Comparison of ENCODE assay signal across 19 mouse cellular contexts in the genomic region with DNA sequence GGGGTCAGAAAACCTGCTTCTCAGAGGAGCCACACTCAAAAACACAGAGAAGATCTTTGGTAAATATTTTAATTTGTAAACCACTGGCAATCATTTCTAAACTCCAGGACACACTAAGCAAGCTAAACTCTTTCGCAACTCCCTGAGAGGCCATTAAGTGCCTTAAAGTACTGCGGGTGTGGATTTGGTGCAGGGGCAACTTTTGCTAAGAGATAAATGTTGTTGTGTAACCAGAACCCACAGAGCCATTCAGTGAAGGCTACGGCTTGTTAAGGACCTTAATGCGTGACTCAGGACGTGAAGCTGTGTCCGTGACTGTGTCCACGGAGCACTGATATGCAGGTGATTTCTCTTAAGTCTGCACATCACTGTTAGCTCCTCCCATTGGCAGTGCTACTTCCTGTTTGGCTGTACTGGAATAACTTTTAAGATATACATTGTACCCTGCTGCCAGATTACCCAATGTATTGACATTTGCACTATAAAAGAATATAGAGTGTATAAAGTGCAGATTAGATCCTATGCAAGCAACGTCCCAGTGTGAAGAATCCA. TPM values are rescaled to one million over a fixed set of nuclear protein-coding genes. Genes with fewer than 3 reads are reported as not detected.
DNase-seq lines count a peak whose midpoint lies in the region; ATAC-seq and TF ChIP-seq lines count a peak whose summit lies in the region.
"Had no signal": no experiment of that assay in that cellular context is flagged by ENCODE, and none has a peak within 500 bp of the region (broad histone marks: within the 10 kb centered on the region; RNA-seq: fewer than 3 reads in every experiment).

No protein-coding gene starts in this region.

- peaks cover 24 to 36% of the 10 kb centered on the region in 2 experiments for H3K4me1 ChIP-seq in heart, embryonic 14.5 days (ENCODE audit: control insufficient read depth in 2 of 2, insufficient read depth in 2 of 2, low read length in 2 of 2)
- peaks cover 12% of the 10 kb centered on the region; the same call in 1 of the 2 replicates for H3K4me1 ChIP-seq in lung, embryonic 15.5 days
- H3K4me1 ChIP-seq in hindbrain, postnatal 0 days (ENCODE audit: insufficient read depth, low read length): no peaks in the 10 kb centered on the region
- H3K4me1 ChIP-seq: embryonic facial prominence, embryonic 12.5 days; limb, embryonic 13.5 days; stomach, embryonic 15.5 days had no signal

- no peak for ATAC-seq in heart, embryonic 14.5 days (ENCODE audit: insufficient number of reproducible peaks, insufficient read depth, low FRiP score, low read depth)
- no peak for ATAC-seq in lung, embryonic 15.5 days (ENCODE audit: borderline replicate concordance, extremely low read depth, low FRiP score, low TSS enrichment)
- ATAC-seq in megakaryocyte progenitor cell, adult 5-6 weeks (replicated peaks; ENCODE audit: poor library complexity): peak; percentile 38
- no peak for ATAC-seq in hindbrain, postnatal 0 days
- no peak for ATAC-seq in megakaryocyte-erythroid progenitor cell, adult 5-6 weeks (replicated peaks; ENCODE audit: low FRiP score, low TSS enrichment, poor library complexity, severe bottlenecking)

- H3K9ac ChIP-seq in heart, embryonic 14.5 days (ENCODE audit: low read length): peak overlapping the region; percentile 54; the same call in 1 of the 2 replicates
- H3K9ac ChIP-seq in lung, embryonic 15.5 days: no peak overlapping the region
- H3K9ac ChIP-seq in hindbrain, postnatal 0 days (replicated peaks; ENCODE audit: low read length): no peak overlapping the region
- H3K9ac ChIP-seq: embryonic facial prominence, embryonic 12.5 days; limb, embryonic 13.5 days; neural tube, embryonic 12.5 days; stomach, embryonic 15.5 days had no signal

- DNase-seq in heart, postnatal 4 days: no peak
- DNase-seq in fat pad, adult 2 months (ENCODE audit: extremely low read depth, low read depth, low spot score): peak; percentile 31
- no peak for DNase-seq in cerebellum, postnatal 25 days
- no peak for DNase-seq in hindbrain, postnatal 0 days (ENCODE audit: low spot score)
- DNase-seq: cerebellum, postnatal 14 days; heart, postnatal 10 days; layer of hippocampus, adult 9-11 months; spleen, adult 18-20 months; thymus, postnatal 14 days had no signal

- H3K27ac ChIP-seq in heart, embryonic 14.5 days (replicated peaks in 1 of 2; ENCODE audit: control insufficient read depth in 1 of 2, insufficient read depth in 1 of 2, low read depth in 2 of 2, low read length in 2 of 2): peak overlapping the region; percentile 1 to 80; a peak in 3 of 4 replicates
- H3K27ac ChIP-seq in lung, embryonic 15.5 days: peak overlapping the region; percentile 27; the same call in 1 of the 2 replicates
- no peak overlapping the region for H3K27ac ChIP-seq in hindbrain, postnatal 0 days
- H3K27ac ChIP-seq: embryonic facial prominence, embryonic 12.5 days; kidney, postnatal 0 days; limb, embryonic 13.5 days; neural tube, embryonic 12.5 days; stomach, embryonic 15.5 days had no signal

- H3K9me3 ChIP-seq in heart, embryonic 14.5 days (ENCODE audit: control insufficient read depth, low read length): no peaks in the 10 kb centered on the region
- H3K9me3 ChIP-seq in lung, embryonic 15.5 days: no peaks in the 10 kb centered on the region
- no peaks in the 10 kb centered on the region for H3K9me3 ChIP-seq in hindbrain, postnatal 0 days (ENCODE audit: low read length)
- H3K9me3 ChIP-seq: embryonic facial prominence, embryonic 12.5 days; G1E; limb, embryonic 13.5 days; neural tube, embryonic 12.5 days; stomach, embryonic 15.5 days had no signal

- 70% methylated on average over 8 of the region's 8 CpGs for WGBS in heart, embryonic 14.5 days
- 65% methylated on average over 8 of the region's 8 CpGs for WGBS in lung, embryonic 15.5 days
- 70% methylated on average over 8 of the region's 8 CpGs for WGBS in hindbrain, postnatal 0 days

- H3K4me2 ChIP-seq in heart, embryonic 14.5 days (ENCODE audit: low read length): no peak overlapping the region
- H3K4me2 ChIP-seq in lung, embryonic 15.5 days: no peak overlapping the region
- no peak overlapping the region for H3K4me2 ChIP-seq in hindbrain, postnatal 0 days (ENCODE audit: low read depth, low read length)
- H3K4me2 ChIP-seq: embryonic facial prominence, embryonic 12.5 days; limb, embryonic 13.5 days; neural tube, embryonic 12.5 days; stomach, embryonic 15.5 days had no signal

- H3K36me3 ChIP-seq in heart, embryonic 14.5 days (ENCODE audit: control insufficient read depth, insufficient read depth, low read length): peaks cover 79% of the 10 kb centered on the region
- peaks cover 47% of the 10 kb centered on the region for H3K36me3 ChIP-seq in lung, embryonic 15.5 days
- H3K36me3 ChIP-seq in hindbrain, postnatal 0 days (ENCODE audit: insufficient read depth, low read length): peaks cover 65% of the 10 kb centered on the region
- H3K36me3 ChIP-seq: G1E had no signal

- no peaks in the 10 kb centered on the region for H3K27me3 ChIP-seq in heart, embryonic 14.5 days (ENCODE audit: control insufficient read depth, insufficient read depth, low read length)
- no peaks in the 10 kb centered on the region for H3K27me3 ChIP-seq in lung, embryonic 15.5 days
- no peaks in the 10 kb centered on the region for H3K27me3 ChIP-seq in hindbrain, postnatal 0 days (ENCODE audit: insufficient read depth, low read length)
- H3K27me3 ChIP-seq: embryonic facial prominence, embryonic 12.5 days; limb, embryonic 13.5 days; neural tube, embryonic 12.5 days; stomach, embryonic 15.5 days had no signal

- H3K4me3 ChIP-seq in heart, embryonic 14.5 days (ENCODE audit: control insufficient read depth in 1 of 2, insufficient read depth in 1 of 2, low read depth in 1 of 2, low read length in 2 of 2): no peak overlapping the region
- no peak overlapping the region for H3K4me3 ChIP-seq in lung, embryonic 15.5 days
- no peak overlapping the region for H3K4me3 ChIP-seq in hindbrain, postnatal 0 days (ENCODE audit: low read length)
- H3K4me3 ChIP-seq: embryonic facial prominence, embryonic 12.5 days; limb, embryonic 13.5 days; neural tube, embryonic 12.5 days; stomach, embryonic 15.5 days had no signal

- no peak for TF ChIP-seq CTCF in hindbrain, postnatal 0 days (IDR thresholded peaks at IDR 0.05; ENCODE audit: low read depth)

RNA-seq across cellular contexts. Expression of a gene that starts 47.8 kb away (rescaled TPM):
- polyA plus RNA-seq in heart, embryonic 14.5 days (2014; fragmentation: Nextera tagmentation; extraction: Ambion mirVana): 12.4 and 13.4 TPM in 2 replicates
- 10 to 100 TPM; 28.8 to 33.0 TPM for total RNA-seq in heart, postnatal 4 days (2021)
- polyA plus RNA-seq in lung, embryonic 15.5 days (2015; fragmentation: Nextera tagmentation; extraction: Ambion mirVana): 11.5 and 12.0 TPM in 2 replicates
- total RNA-seq in megakaryocyte progenitor cell, adult 5-6 weeks (2015): 7.6 and 8.8 TPM in 2 replicates
- 19.9 and 20.2 TPM in 2 replicates for total RNA-seq in megakaryocyte progenitor cell, adult 5-6 weeks (2017)
- 298 and 316 TPM in 2 replicates for total RNA-seq in hindbrain, postnatal 0 days (2014; rRNA removed)
- polyA plus RNA-seq in hindbrain, postnatal 0 days (2015; fragmentation: Nextera tagmentation; extraction: Ambion mirVana): 94.1 and 94.2 TPM in 2 replicates
- 0.37 and 1.5 TPM in 2 replicates for total RNA-seq in megakaryocyte-erythroid progenitor cell, adult 5-6 weeks (2014; fragmentation: Nextera tagmentation)
- 0.23 and 1.3 TPM in 2 replicates for total RNA-seq in megakaryocyte-erythroid progenitor cell, adult 5-6 weeks (2017)
- polyA plus RNA-seq: G1E had no signal
